Mouse (Mus musculus): ENCODE data around the gene Hus1. TPM values are rescaled to one million over a fixed set of nuclear protein-coding genes. Genes with fewer than 3 reads are reported as not detected.
A peak's percentile ranks its signal among the peaks of the same experiment; 100 is the strongest.

The Hus1 gene
- polyA plus RNA-seq, 1 experiment from 2014 or later = 13.3 TPM

DNA sequence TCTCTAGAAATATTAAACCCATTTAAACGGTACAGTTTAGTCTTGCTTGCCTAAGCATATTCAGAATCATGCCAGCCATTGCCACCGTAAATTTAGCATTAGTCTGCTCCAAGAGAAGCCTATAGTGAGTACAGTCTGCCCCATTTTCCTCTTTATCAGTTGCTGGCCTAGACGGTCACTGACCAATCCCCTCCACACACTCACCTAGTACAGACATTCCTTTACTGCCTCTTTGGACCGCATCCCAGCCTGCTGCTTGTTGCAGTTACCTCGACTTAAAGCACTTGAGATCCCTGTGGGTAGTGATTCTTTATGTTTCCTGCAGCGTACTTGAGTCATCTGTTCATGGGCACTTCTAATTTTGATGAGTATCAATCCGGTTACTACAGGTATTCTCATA is 13.8 kb upstream of the Hus1 start:
- Histone ChIP-seq H3K4me3 (no peak overlapping the region), H3K36me3 (no peaks in the 10 kb centered on the region), H3K27ac (no peak overlapping the region), H3K27me3 (replicated peaks) (no peaks in the 10 kb centered on the region), H3K9me3 (no peaks in the 10 kb centered on the region), H3K4me1 (no peaks in the 10 kb centered on the region), H3K9ac (no peak overlapping the region), H3K4me2 (replicated peaks) (no peak overlapping the region)
- WGBS = 83% methylated on average over 7 of the region's 7 CpGs
- ATAC-seq (ENCODE audit: low FRiP score, low read depth) = no peak

DNA sequence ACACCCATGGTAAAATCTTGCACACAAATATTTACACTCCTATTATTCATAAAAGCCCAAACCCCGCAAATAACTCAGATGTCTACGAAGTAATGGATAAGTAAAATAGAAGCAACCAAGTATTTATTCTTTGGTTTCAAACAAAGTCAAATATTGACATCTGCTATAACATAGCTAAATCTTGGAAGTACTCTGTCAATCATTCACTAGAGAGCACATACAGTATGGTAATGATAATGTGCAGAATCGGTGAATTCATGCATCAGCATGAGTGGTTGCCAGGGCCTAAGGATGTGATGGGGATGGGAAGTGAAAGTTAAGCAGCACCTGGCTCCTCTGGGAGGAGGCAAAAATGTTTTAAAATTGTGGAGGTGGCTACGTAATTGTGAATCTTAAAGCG is 9.2 kb upstream of the Hus1 start:
- no peak for ATAC-seq (ENCODE audit: low FRiP score, low read depth)
- Histone ChIP-seq H3K4me2 (replicated peaks) (no peak overlapping the region), H3K27me3 (replicated peaks) (no peaks in the 10 kb centered on the region), H3K4me1 (no peaks in the 10 kb centered on the region), H3K9me3 (no peaks in the 10 kb centered on the region), H3K36me3 (no peaks in the 10 kb centered on the region), H3K27ac (no peak overlapping the region), H3K4me3 (no peak overlapping the region), H3K9ac (no peak overlapping the region)
- WGBS = 93% methylated on average over 5 of the region's 5 CpGs

DNA sequence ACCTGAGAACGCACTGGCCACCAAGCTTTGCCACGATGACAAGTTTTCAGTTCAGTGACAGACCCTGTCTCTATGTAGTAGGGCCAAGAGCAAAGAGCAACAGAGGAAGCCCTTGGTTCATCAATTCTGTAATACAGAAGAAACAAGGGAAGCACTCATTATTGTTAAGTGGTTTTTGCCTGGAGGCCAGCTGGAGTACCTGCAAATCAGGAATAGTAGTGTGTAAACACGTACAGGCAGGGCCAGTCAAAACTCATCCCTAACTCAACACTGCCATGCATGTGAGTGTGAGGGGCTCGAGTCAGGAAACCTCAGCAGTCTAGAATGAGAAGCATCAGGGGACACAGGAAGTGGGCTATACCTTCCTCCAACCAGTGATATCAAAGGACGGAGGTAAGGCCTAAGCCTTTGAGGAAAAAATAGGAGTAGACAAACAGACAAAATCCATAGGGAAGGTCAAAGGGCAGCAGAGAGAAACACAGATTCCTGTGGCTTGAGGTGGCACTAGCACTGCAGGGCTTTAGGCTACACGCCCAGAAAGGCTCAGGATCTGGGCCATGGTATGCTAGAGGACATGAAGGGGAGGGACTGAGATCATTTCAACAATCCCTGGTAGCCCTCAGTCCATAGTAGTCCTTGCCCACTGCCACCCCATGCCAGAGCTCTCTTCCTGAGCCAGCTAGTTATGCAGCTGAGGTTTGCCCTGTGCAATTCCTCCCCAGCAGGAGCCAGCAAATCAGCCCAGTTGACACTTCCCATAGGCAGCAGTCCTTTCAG is 7.7 kb upstream of the Hus1 start:
- no peak for ATAC-seq (ENCODE audit: low FRiP score, low read depth)
- Histone ChIP-seq H3K36me3 (no peaks in the 10 kb centered on the region), H3K4me2 (replicated peaks) (no peak overlapping the region), H3K4me1 (no peaks in the 10 kb centered on the region), H3K4me3 (no peak overlapping the region), H3K9me3 (no peaks in the 10 kb centered on the region), H3K27me3 (replicated peaks) (no peaks in the 10 kb centered on the region), H3K27ac (no peak overlapping the region), H3K9ac (no peak overlapping the region)
- WGBS = 83% methylated on average over 6 of the region's 6 CpGs

DNA sequence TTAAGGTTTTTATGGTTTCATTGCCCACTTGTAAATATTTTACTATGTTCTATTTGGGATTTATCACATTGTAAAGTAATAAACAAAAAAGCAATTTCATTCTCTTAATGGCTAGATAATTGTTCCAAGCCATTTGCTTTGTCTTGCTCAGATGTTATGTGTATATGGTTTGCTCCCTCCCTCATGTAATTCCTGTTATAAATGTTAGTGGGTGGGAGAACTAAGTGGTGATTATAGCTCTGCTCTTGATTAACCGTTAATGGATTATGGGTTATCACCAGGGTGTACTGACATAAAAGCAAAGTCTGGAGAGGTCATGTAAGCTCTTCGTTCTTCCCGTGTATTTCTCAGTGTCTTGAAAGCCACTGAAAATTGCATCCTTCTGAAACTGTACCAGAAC is 3.7 kb upstream of the Hus1 start:
- H3K9ac ChIP-seq = no peak overlapping the region
- no peaks in the 10 kb centered on the region for H3K27me3 ChIP-seq (replicated peaks)
- ATAC-seq (ENCODE audit: low FRiP score, low read depth) = no peak
- no peak overlapping the region for H3K4me2 ChIP-seq (replicated peaks)
- H3K4me1 ChIP-seq = peaks cover 7% of the 10 kb centered on the region
- no peaks in the 10 kb centered on the region for H3K9me3 ChIP-seq
- 41% methylated on average over 3 of the region's 3 CpGs for WGBS
- no peak overlapping the region for H3K4me3 ChIP-seq
- no peak overlapping the region for H3K27ac ChIP-seq
- no peaks in the 10 kb centered on the region for H3K36me3 ChIP-seq

DNA sequence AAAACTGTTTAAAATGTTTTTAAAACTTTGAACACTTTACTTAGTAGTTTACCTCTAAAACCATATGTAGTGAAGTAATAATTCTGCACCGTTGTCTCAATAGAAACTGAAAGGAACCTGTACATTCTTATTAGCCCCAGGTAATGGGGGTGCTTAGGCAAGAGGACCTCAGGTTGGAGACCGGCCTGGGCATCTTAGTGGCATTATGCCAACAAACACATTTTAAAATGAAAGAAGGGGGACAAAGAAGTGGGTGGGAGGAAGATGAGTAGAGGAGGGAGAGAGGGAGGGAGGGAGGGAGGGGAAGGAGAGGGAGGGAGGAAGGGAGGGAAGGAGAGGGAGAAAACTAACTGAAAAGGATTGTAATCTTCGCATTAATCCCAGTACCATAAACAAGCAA is 357 bp upstream of the Hus1 start:
- peak; percentile 43 for ATAC-seq (ENCODE audit: low FRiP score, low read depth)
- H3K4me1 ChIP-seq = peaks cover 9% of the 10 kb centered on the region
- peak overlapping the region; percentile 72 for H3K9ac ChIP-seq
- H3K9me3 ChIP-seq = no peaks in the 10 kb centered on the region
- H3K27me3 ChIP-seq (replicated peaks) = no peaks in the 10 kb centered on the region
- H3K4me3 ChIP-seq = peak overlapping the region; percentile 65
- WGBS = 4% methylated on average over 3 of the region's 3 CpGs
- H3K4me2 ChIP-seq (replicated peaks) = peak overlapping the region; percentile 76
- no peaks in the 10 kb centered on the region for H3K36me3 ChIP-seq
- no peak overlapping the region for H3K27ac ChIP-seq

DNA sequence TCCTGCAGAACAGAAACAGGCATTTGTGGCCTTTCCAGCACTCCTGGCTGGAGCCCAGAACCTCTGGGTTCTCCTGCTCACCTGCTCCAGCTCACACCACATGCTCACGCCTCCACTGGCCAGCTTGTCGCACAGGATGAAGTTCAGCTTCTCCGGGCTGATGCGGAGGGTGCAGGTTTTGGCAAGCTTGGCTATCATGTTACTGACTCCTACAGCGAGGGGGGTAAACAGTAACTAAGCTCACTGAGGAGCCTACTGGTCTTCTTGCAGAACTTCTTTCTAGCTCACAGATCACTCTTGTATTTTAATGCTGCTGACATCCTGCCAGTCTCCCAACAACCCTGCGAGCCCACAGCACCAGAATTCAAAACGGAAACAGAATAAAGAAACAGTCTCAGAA is 575 bp downstream of the Hus1 start:
- Histone ChIP-seq H3K4me1 (peaks cover 9% of the 10 kb centered on the region), H3K4me3 (peak overlapping the region; percentile 65), H3K9ac (peak overlapping the region; percentile 72), H3K4me2 (replicated peaks) (peak overlapping the region; percentile 76), H3K9me3 (no peaks in the 10 kb centered on the region), H3K27ac (0 out of 2 replicates have a peak overlapping the region, but pooled peaks have one; percentile 43), H3K27me3 (replicated peaks) (no peaks in the 10 kb centered on the region), H3K36me3 (peaks cover 3% of the 10 kb centered on the region; the same call in 1 of the 2 replicates)
- WGBS = under 1% methylated on average over 7 of the region's 7 CpGs
- ATAC-seq (ENCODE audit: low FRiP score, low read depth) = peak; percentile 70

DNA sequence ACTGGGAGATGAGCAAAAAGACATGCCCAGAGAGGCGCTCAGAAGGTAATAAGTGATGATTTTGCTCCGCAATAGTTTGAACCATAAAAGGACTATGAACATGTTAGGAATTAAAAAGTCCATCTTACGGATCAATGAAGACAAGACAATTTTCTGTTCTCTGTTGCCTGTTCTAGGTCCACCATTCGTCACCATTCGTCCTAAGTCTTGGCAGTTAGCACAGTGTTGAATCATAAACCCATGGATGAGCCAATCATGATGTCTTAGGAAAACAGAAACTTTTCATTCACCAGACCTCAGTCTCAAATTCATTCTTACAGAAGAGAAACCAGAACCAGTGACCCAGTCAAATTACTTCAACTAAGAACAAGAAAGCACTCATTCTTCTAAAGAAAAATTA is 2.2 kb downstream of the Hus1 start:
- no peak overlapping the region for H3K27ac ChIP-seq
- H3K9ac ChIP-seq = no peak overlapping the region
- H3K4me3 ChIP-seq = no peak overlapping the region
- WGBS = 94% methylated on average over 5 of the region's 5 CpGs
- H3K27me3 ChIP-seq (replicated peaks) = no peaks in the 10 kb centered on the region
- peaks cover 19% of the 10 kb centered on the region for H3K36me3 ChIP-seq
- H3K9me3 ChIP-seq = no peaks in the 10 kb centered on the region
- H3K4me2 ChIP-seq (replicated peaks) = no peak overlapping the region
- peaks cover 9% of the 10 kb centered on the region for H3K4me1 ChIP-seq
- no peak for ATAC-seq (ENCODE audit: low FRiP score, low read depth)

DNA sequence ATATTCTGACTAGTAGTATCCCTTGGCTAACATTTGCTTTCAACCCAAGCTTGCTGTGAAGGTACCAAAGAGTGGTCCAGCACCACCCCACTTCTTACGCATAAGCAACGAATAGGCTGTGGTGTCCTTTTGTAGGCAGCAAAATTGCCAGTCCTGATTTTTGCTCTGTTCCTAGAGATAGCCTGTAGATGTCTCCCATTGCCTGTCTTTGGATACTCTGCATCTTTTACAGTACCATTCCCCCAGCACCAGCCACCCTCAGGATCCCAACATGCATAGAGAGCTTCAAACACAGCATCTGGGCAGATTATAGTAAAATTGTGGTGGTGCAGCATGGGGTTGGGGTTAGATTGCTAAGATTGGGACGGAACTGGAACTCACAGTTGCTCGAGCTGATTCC is 22.9 kb downstream of the Hus1 start:
- ATAC-seq (ENCODE audit: low FRiP score, low read depth) = no peak
- WGBS = 79% methylated on average over 4 of the region's 4 CpGs
- no peaks in the 10 kb centered on the region for H3K9me3 ChIP-seq
- H3K27ac ChIP-seq = no peak overlapping the region
- peaks cover 14% of the 10 kb centered on the region; the same call in 1 of the 2 replicates for H3K36me3 ChIP-seq
- H3K9ac ChIP-seq = no peak overlapping the region
- no peak overlapping the region for H3K4me3 ChIP-seq
- H3K4me2 ChIP-seq (replicated peaks) = no peak overlapping the region
- no peaks in the 10 kb centered on the region; the same call in 1 of the 2 replicates for H3K27me3 ChIP-seq (replicated peaks)
- no peaks in the 10 kb centered on the region for H3K4me1 ChIP-seq

DNA sequence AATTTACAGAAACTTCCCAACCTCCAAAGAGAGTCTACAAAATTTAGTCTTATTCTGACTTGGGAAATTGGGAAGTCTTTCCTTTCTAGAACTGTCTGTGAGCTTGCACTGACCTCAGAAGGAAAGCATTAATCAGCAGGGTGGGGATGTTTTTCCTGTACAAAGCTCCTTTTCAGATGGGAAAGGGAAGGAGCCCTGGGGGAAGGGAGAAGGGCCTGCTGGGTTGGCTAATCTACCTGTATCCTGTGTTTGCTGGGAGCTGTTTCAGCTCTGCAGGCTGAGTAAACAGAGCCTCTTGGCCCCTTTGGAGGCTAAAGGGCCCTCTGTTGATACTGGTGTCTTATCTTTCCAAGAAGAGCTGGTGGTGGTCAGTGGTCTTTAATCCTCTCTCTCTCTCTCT is 24.9 kb downstream of the Hus1 start:
- Histone ChIP-seq H3K9ac (no peak overlapping the region), H3K4me1 (no peaks in the 10 kb centered on the region), H3K36me3 (peaks cover 3% of the 10 kb centered on the region; the same call in 1 of the 2 replicates), H3K4me3 (no peak overlapping the region), H3K27ac (no peak overlapping the region), H3K9me3 (no peaks in the 10 kb centered on the region), H3K4me2 (replicated peaks) (no peak overlapping the region), H3K27me3 (replicated peaks) (no peaks in the 10 kb centered on the region; the same call in 1 of the 2 replicates)
- no peak for ATAC-seq (ENCODE audit: low FRiP score, low read depth)

DNA sequence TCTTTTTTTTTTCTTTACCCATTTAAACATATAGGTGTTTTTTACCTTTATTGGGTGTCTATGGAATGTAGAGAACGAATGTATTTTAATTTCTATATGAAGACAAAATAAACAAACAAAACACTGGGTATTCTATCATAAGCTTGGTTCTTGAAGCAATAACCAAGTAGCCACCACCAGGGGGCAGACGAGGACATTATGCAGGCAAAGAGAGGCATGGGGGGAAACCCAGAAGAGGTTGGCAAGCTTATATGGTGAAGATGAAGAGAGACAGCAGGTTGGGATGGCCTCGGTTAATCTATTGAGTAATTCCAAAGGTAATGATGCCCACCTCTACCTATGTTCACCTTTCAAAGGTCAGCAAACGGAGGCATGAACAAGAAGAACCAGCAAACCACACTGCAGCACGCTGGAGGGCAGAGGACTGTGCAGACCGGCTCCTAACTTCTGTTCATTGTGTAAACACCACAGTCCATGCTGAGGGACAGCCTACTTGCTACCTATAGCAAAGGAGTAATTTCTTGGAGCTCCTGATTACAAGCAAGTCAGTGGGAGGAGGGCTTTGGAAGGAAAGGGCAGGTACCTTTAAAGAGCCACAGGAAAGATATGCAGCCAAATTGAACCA is 27.6 kb downstream of the Hus1 start:
- no peak overlapping the region for H3K4me3 ChIP-seq
- H3K36me3 ChIP-seq = no peaks in the 10 kb centered on the region
- peak; percentile 61 for ATAC-seq (ENCODE audit: low FRiP score, low read depth)
- H3K27me3 ChIP-seq (replicated peaks) = no peaks in the 10 kb centered on the region; the same call in 1 of the 2 replicates
- H3K4me2 ChIP-seq (replicated peaks) = no peak overlapping the region
- H3K9ac ChIP-seq = no peak overlapping the region
- no peaks in the 10 kb centered on the region for H3K4me1 ChIP-seq
- WGBS = 46% methylated on average over 6 of the region's 6 CpGs
- no peaks in the 10 kb centered on the region for H3K9me3 ChIP-seq
- H3K27ac ChIP-seq = no peak overlapping the region

DNA sequence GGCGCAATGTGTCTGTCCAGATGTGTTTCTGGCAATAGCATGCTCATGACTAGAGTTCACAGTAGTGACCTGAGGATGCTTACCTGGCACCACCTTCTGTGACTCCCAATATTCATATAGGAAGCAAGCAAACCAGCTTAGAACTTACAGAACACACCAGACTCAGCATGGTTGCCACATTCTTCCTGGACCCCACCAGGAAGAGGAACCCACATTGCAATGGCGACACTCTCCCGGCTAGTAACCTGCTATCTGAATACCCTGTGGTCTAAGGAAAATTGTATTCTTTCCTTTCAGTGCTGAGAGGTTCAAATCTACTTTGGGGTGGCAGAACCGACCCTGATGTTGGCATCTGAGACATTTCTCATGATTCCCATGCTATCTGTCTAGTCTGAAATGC is 32.8 kb downstream of the Hus1 start:
- 79% methylated on average over 4 of the region's 4 CpGs for WGBS
- no peak for ATAC-seq (ENCODE audit: low FRiP score, low read depth)
- H3K36me3 ChIP-seq = no peaks in the 10 kb centered on the region
- no peaks in the 10 kb centered on the region; the same call in 1 of the 2 replicates for H3K4me1 ChIP-seq
- 0 out of 2 replicates have a peak, but pooled peaks cover 3% of the 10 kb centered on the region for H3K27me3 ChIP-seq (replicated peaks)
- no peak overlapping the region for H3K9ac ChIP-seq
- no peak overlapping the region for H3K4me2 ChIP-seq (replicated peaks)
- no peak overlapping the region for H3K4me3 ChIP-seq
- no peaks in the 10 kb centered on the region for H3K9me3 ChIP-seq
- no peak overlapping the region for H3K27ac ChIP-seq

DNA sequence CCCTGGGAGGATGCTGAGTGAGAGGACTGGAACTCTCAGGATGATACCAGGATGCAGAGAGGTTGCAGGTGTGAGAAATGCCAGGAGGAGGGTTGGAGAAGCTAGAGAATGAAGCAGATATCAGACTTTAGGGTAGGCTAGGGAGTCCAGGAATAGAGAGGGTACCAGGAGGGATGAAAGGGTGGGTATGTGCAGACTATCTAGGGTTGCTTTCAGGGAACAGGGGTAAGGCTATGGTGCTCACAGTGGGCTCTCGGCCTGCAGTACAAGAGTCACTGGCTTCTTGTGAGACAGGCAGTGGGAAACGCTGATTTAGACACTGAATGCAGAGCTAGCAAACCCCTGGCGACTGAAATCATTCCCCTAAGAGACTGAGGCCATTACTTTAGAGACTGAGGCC is 37.8 kb downstream of the Hus1 start, which contains the start of gene Pkd1l1:
Gene Pkd1l1, minus strand, starts transcription at position 101 of the 400 bp plus-strand sequence.
- Histone ChIP-seq H3K9me3 (no peaks in the 10 kb centered on the region), H3K27ac (no peak within 1 kb of the TSS), H3K4me2 (replicated peaks) (no peak within 1 kb of the TSS), H3K4me3 (no peak within 1 kb of the TSS), H3K36me3 (no peaks in the 10 kb centered on the region), H3K4me1 (no peaks in the 10 kb centered on the region; the same call in 1 of the 2 replicates), H3K27me3 (replicated peaks) (0 out of 2 replicates have a peak, but pooled peaks cover 3% of the 10 kb centered on the region), H3K9ac (no peak within 1 kb of the TSS)
- WGBS = 65% methylated on average over 3 of the region's 3 CpGs
- ATAC-seq (ENCODE audit: low FRiP score, low read depth) = no peak
